In the genomic region with DNA sequence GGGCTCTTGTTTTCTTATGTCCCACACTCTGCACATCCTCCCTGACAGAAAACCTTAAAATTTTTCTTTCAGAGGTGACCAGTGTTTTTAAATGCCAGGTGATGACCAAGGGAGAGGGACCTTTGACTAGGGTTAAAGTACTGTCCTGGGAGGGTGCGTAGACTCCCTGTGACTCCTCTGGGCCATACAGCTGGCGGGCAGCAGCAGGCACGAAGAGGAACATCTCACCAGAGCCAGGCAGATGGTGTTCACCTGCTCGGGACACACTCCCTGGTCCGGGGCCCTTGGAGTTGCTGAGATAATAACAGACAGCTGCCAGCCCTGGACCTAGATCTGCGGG, we compare ENCODE assay signal across 12 mouse cellular contexts.
DNase-seq lines count a peak whose midpoint lies in the region; ATAC-seq and TF ChIP-seq lines count a peak whose summit lies in the region.
"Had no signal": no experiment of that assay in that cellular context is flagged by ENCODE, and none has a peak within 500 bp of the region (broad histone marks: within the 10 kb centered on the region; RNA-seq: fewer than 3 reads in every experiment).

No protein-coding gene starts in this region.

- H3K4me3 ChIP-seq in gastrocnemius, adult 2 months, result no peak overlapping the region
- H3K4me3 ChIP-seq in embryonic facial prominence, embryonic 12.5 days, result no peak overlapping the region
- no peak overlapping the region for H3K4me3 ChIP-seq in hindbrain, embryonic 16.5 days (ENCODE audit: low read length)
- no peak overlapping the region for H3K4me3 ChIP-seq in midbrain, embryonic 14.5 days (replicated peaks; ENCODE audit: low read depth, low read length)
- H3K4me3 ChIP-seq: heart, embryonic 15.5 days; layer of hippocampus, adult 2 months; liver, embryonic 15.5 days had no signal

- no peak for TF ChIP-seq CTCF in gastrocnemius, adult 2 months (IDR thresholded peaks at IDR 0.05)

- 51% methylated on average over 6 of the region's 6 CpGs for WGBS in embryonic facial prominence, embryonic 12.5 days
- 18% methylated on average over 6 of the region's 6 CpGs for WGBS in hindbrain, embryonic 16.5 days
- 10% methylated on average over 6 of the region's 6 CpGs for WGBS in midbrain, embryonic 14.5 days

- intact Hi-C loops in gastrocnemius, adult 2 months (cut with DNase I), result loop anchor here (1.0 to 2.0 kb wide), 3 partner anchors 77 to 176 kb away; no protein-coding TSS in a partner anchor

- peak overlapping the region; percentile 29 for H3K27ac ChIP-seq in gastrocnemius, adult 2 months
- H3K27ac ChIP-seq in embryonic facial prominence, embryonic 12.5 days, result peak overlapping the region; percentile 55; the same call in 1 of the 2 replicates
- peak overlapping the region; percentile 54 for H3K27ac ChIP-seq in hindbrain, embryonic 16.5 days (ENCODE audit: low read depth, low read length)
- H3K27ac ChIP-seq in midbrain, embryonic 14.5 days (replicated peaks; ENCODE audit: low read depth, low read length), result peak overlapping the region; percentile 74
- H3K27ac ChIP-seq: layer of hippocampus, adult 2 months; liver, embryonic 15.5 days had no signal

- no peaks in the 10 kb centered on the region for H3K9me3 ChIP-seq in embryonic facial prominence, embryonic 12.5 days
- H3K9me3 ChIP-seq in hindbrain, embryonic 16.5 days (ENCODE audit: control insufficient read depth, low read length), result no peaks in the 10 kb centered on the region
- no peaks in the 10 kb centered on the region for H3K9me3 ChIP-seq in midbrain, embryonic 14.5 days (ENCODE audit: control insufficient read depth, low read length)
- H3K9me3 ChIP-seq: heart, embryonic 15.5 days; liver, embryonic 15.5 days had no signal

- DNase-seq in gastrocnemius, adult 2 months, result no peak
- no peak for DNase-seq in gastrocnemius, adult 18-20 months (ENCODE audit: low spot score)
- DNase-seq in midbrain, embryonic 14.5 days, result no peak
- DNase-seq in yolk sac, embryonic 10.5 days (ENCODE audit: low spot score), result no peak
- no peak for DNase-seq in lung, postnatal 14 days
- DNase-seq in cerebellum, postnatal 10 days, result no peak
- DNase-seq: cerebellum, postnatal 36 days had no signal

- no peaks in the 10 kb centered on the region for H3K27me3 ChIP-seq in embryonic facial prominence, embryonic 12.5 days
- H3K27me3 ChIP-seq in hindbrain, embryonic 16.5 days (replicated peaks; ENCODE audit: control insufficient read depth, insufficient read depth, low read length), result no peaks in the 10 kb centered on the region
- no peaks in the 10 kb centered on the region for H3K27me3 ChIP-seq in midbrain, embryonic 14.5 days (ENCODE audit: control insufficient read depth, insufficient read depth, low read length)
- H3K27me3 ChIP-seq: heart, embryonic 15.5 days; liver, embryonic 15.5 days had no signal

- no peak overlapping the region for H3K4me2 ChIP-seq in embryonic facial prominence, embryonic 12.5 days (replicated peaks)
- H3K4me2 ChIP-seq in hindbrain, embryonic 16.5 days (ENCODE audit: low read length), result no peak overlapping the region
- H3K4me2 ChIP-seq in midbrain, embryonic 14.5 days (ENCODE audit: low read length), result 0 out of 2 replicates have a peak overlapping the region, but pooled peaks have one; percentile 4
- H3K4me2 ChIP-seq: heart, embryonic 15.5 days; liver, embryonic 15.5 days had no signal

- ATAC-seq in embryonic facial prominence, embryonic 12.5 days (ENCODE audit: insufficient number of reproducible peaks, insufficient read depth, low FRiP score, low TSS enrichment), result no peak
- no peak for ATAC-seq in hindbrain, embryonic 16.5 days
- peak; percentile 34; the same call in 1 of the 2 replicates for ATAC-seq in midbrain, embryonic 14.5 days (ENCODE audit: low FRiP score, low TSS enrichment)

- H3K4me1 ChIP-seq in embryonic facial prominence, embryonic 12.5 days, result peaks cover 61% of the 10 kb centered on the region
- peaks cover 52% of the 10 kb centered on the region for H3K4me1 ChIP-seq in hindbrain, embryonic 16.5 days (ENCODE audit: control insufficient read depth, insufficient read depth, low read depth, low read length)
- peaks cover 92% of the 10 kb centered on the region for H3K4me1 ChIP-seq in midbrain, embryonic 14.5 days (ENCODE audit: control insufficient read depth, insufficient read depth, low read length)

- H3K9ac ChIP-seq in embryonic facial prominence, embryonic 12.5 days, result no peak overlapping the region
- H3K9ac ChIP-seq in hindbrain, embryonic 16.5 days (ENCODE audit: low read depth, low read length), result 0 out of 2 replicates have a peak overlapping the region, but pooled peaks have one; percentile 2
- H3K9ac ChIP-seq in midbrain, embryonic 14.5 days (replicated peaks; ENCODE audit: low read length), result peak overlapping the region; percentile 22; the same call in 1 of the 2 replicates
- H3K9ac ChIP-seq: heart, embryonic 15.5 days; liver, embryonic 15.5 days had no signal

- no peaks in the 10 kb centered on the region for H3K36me3 ChIP-seq in embryonic facial prominence, embryonic 12.5 days
- H3K36me3 ChIP-seq in hindbrain, embryonic 16.5 days (ENCODE audit: control insufficient read depth, insufficient read depth, low read length), result no peaks in the 10 kb centered on the region
- H3K36me3 ChIP-seq in midbrain, embryonic 14.5 days (ENCODE audit: control insufficient read depth, insufficient read depth, low read length), result no peaks in the 10 kb centered on the region; the same call in 1 of the 2 replicates
- H3K36me3 ChIP-seq: heart, embryonic 15.5 days had no signal
